Mouse (Mus musculus) liver, embryonic 16.5 days (tissue): Measurements from ENCODE around the gene Bpifb5. TPM values are rescaled to one million over a fixed set of nuclear protein-coding genes. Genes with fewer than 3 reads are reported as not detected.
"Not testable (repeated sequence)": the region's sequence is repeated elsewhere in the genome, so short reads cannot be mapped to it uniquely, and the experiment has no call there.

Experiments used
- ATAC-seq: fragments of 200-750 bp; cut with Nextera tagmentation; 2 replicates; pipeline ENCODE4 v1.8.0; 2017; ENCODE audit warnings: low read depth, mild to moderate bottlenecking, moderate number of reproducible peaks, moderate library complexity
- H3K27ac ChIP-seq: fragments of 300-500 bp; sonication (generic); 2 replicates; pipeline ENCODE4 v1.5.1; 2014; ENCODE audit warnings: mild to moderate bottlenecking, low read length
- H3K27me3 ChIP-seq: fragments of 300-500 bp; sonication (generic); 2 replicates; pipeline ENCODE4 v1.6.1; 2014; ENCODE audit warnings: low read depth, low read length, mixed read lengths; ENCODE audit not compliant: control insufficient read depth, insufficient read depth
- H3K36me3 ChIP-seq: fragments of 300-500 bp; sonication (generic); 2 replicates; pipeline ENCODE4 v1.6.1; 2014; ENCODE audit warnings: mild to moderate bottlenecking; ENCODE audit not compliant: control insufficient read depth, insufficient read depth
- H3K4me1 ChIP-seq: fragments of 300-500 bp; sonication (generic); 2 replicates; pipeline ENCODE4 v1.6.1; 2014; ENCODE audit warnings: low read depth, low read length, mixed read lengths; ENCODE audit not compliant: control insufficient read depth
- H3K4me2 ChIP-seq: fragments of 300-500 bp; sonication (generic); 2 replicates; pipeline ENCODE4 v1.6.1; 2014; ENCODE audit warnings: low read depth, low read length, mixed read lengths
- H3K4me3 ChIP-seq: fragments of 300-500 bp; sonication (generic); 2 replicates; pipeline ENCODE4 v1.5.1; 2014; ENCODE audit warnings: low read depth, mild to moderate bottlenecking, low read length
- H3K9ac ChIP-seq: fragments of 300-500 bp; sonication (generic); 2 replicates; pipeline ENCODE4 v1.6.1; 2014; ENCODE audit warnings: low read depth, low read length
- H3K9me3 ChIP-seq: fragments of 300-500 bp; sonication (generic); replicated peaks from 2 replicates; pipeline ENCODE4 v1.6.1; 2016; ENCODE audit warnings: low read length; ENCODE audit not compliant: control insufficient read depth
- WGBS: fragments of 180-500 bp; shearing (Covaris S2); extraction: QIAGEN DNeasy Blood & Tissue Kit; methylation state at CpG from one replicate; pipeline ENCODE4 v1.1.7; 2014; ENCODE audit not compliant: insufficient replicate concordance; 5-methylcytosine and 5-hydroxymethylcytosine counted together
- polyA plus RNA-seq: library from polyadenylated mRNA; unstranded; fragments of >200 nt; fragmentation: Nextera tagmentation; extraction: Ambion mirVana; gene quantifications from 2 replicates; pipeline ENCODE4 v1.2.1, GENCODE M21; 2015

Bpifb5 gene
- polyA plus RNA-seq, 1 experiment from 2014 or later, result not detected

DNA sequence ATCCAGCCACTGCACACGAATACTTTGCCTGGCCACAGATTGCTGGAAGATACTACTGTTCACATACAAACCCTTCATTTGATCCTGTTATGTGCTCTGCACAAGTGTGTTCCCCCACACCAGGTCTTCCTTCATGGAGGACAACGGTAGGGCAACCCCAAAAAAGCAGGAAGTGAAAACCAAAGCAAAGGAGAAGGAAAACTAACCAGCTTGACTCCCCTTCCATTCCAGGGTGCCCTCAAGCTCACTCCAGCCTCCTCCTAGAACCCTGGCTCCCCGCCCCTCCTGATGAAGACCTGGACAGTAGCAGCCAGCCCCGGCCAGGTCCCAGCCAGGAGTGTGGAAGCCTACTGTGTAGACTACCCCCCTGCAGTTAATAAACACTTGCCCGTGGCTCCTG is 3.6 kb upstream of the Bpifb5 start:
- 41% methylated on average over 5 of the region's 5 CpGs for WGBS
- H3K9me3 ChIP-seq, result no peaks in the 10 kb centered on the region

DNA sequence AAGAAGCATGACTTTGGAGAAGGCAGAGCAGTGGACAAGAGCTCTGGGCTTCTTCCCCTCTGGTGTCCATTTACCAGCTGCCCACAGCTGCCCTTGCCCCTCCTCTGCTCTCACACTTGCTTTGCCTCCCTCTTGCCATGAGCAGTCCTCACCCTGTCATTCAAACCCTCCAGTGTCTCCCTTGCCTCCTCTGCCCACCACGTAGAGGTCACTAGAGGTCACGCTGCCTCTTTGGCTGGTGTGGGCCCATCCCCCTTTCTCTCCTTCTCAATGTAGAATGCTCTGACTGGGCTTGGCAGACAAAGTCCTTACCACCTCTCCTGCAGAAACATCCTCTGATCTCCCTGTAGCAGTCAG is 353 bp downstream of the Bpifb5 start:
- no peak for ATAC-seq
- no peak overlapping the region for H3K4me3 ChIP-seq
- H3K4me1 ChIP-seq, result no peaks in the 10 kb centered on the region
- H3K27me3 ChIP-seq, result no peaks in the 10 kb centered on the region
- no peak overlapping the region for H3K27ac ChIP-seq
- no peaks in the 10 kb centered on the region for H3K9me3 ChIP-seq
- no peaks in the 10 kb centered on the region for H3K36me3 ChIP-seq
- no peak overlapping the region for H3K4me2 ChIP-seq
- no peak overlapping the region for H3K9ac ChIP-seq
- WGBS, result 44% methylated on average over 2 of the region's 2 CpGs

More for the DNA sequence above, 3.6 kb upstream of the Bpifb5 start:
- Histone ChIP-seq H3K27ac (no peak overlapping the region), H3K4me1 (no peaks in the 10 kb centered on the region), H3K9ac (no peak overlapping the region), H3K4me2 (no peak overlapping the region), H3K4me3 (no peak overlapping the region), H3K36me3 (no peaks in the 10 kb centered on the region), H3K27me3 (no peaks in the 10 kb centered on the region)
- ATAC-seq, result no peak

DNA sequence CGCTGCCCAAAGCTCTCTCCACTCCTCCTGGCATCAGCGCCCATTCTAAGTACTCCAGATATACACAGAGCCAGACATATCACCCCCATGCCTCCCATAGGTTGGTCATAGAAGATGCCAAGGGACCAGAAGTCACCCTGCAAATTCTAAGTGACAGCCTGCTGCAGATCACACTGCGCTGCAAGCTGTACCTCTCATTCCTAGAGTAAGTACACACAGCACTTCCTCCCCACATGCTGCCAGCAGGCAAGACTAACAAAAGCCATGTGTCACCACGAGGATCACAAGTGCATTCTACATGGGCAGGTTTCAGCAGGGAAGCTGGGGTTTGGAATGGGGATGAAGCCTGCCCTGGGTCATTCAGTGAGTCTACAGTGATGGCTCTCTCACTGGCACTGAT is 3.4 kb downstream of the Bpifb5 start:
- Histone ChIP-seq H3K9ac (no peak overlapping the region), H3K36me3 (no peaks in the 10 kb centered on the region), H3K9me3 (no peaks in the 10 kb centered on the region), H3K27me3 (no peaks in the 10 kb centered on the region), H3K4me3 (no peak overlapping the region), H3K27ac (no peak overlapping the region), H3K4me1 (no peaks in the 10 kb centered on the region), H3K4me2 (no peak overlapping the region)
- WGBS, result 50% methylated on average over 4 of the region's 4 CpGs
- ATAC-seq, result no peak

DNA sequence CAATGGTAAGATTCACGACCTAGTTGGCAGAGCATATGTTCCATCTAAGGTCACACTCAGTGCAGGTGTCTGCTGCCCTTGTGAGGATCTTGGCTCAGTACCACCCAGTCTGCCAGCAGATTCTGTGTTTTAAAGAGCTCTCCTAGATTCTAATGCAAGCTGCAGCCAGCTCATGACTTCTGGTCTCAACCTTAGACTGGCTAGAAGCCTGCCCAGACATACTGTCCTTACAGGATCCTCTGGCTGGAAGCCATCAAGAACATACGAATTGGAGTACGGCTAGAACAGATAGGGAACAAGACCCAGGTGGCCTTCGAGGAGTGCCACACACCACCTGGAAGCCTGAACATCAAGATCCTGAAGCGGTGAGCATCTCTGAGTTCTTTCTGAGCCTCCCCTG is 4.3 kb downstream of the Bpifb5 start:
- no peak for ATAC-seq
- Histone ChIP-seq H3K4me2 (no peak overlapping the region), H3K27ac (no peak overlapping the region), H3K9ac (no peak overlapping the region), H3K27me3 (no peaks in the 10 kb centered on the region), H3K36me3 (no peaks in the 10 kb centered on the region), H3K4me3 (no peak overlapping the region), H3K4me1 (no peaks in the 10 kb centered on the region), H3K9me3 (no peaks in the 10 kb centered on the region)
- 61% methylated on average over 5 of the region's 5 CpGs for WGBS

DNA sequence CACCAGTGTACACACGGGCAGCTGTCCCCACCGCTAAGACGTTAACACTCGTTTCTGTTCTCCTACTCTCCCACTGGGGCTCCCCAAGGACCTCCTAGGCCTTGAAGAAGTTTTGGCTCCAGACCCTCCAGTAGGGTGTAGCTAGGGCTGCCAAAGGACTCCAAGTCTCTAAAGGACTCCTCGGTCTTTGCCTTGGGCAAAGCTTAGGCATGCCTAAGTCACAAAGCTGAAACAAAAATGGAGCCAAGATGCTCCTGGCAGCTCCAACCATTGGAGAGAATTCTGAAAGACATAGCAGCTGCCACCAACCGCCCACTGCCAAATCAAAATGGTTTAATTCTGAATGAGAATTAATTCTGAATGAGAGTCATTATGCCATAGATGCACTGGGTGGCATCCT is 9.9 kb downstream of the Bpifb5 start:
- Histone ChIP-seq H3K4me1 (no peaks in the 10 kb centered on the region), H3K27ac (no peak overlapping the region), H3K4me2 (no peak overlapping the region), H3K9ac (no peak overlapping the region), H3K27me3 (no peaks in the 10 kb centered on the region), H3K9me3 (no peaks in the 10 kb centered on the region), H3K36me3 (no peaks in the 10 kb centered on the region), H3K4me3 (no peak overlapping the region)
- ATAC-seq, result no peak
- WGBS, result 79% methylated on average over 6 of the region's 6 CpGs

DNA sequence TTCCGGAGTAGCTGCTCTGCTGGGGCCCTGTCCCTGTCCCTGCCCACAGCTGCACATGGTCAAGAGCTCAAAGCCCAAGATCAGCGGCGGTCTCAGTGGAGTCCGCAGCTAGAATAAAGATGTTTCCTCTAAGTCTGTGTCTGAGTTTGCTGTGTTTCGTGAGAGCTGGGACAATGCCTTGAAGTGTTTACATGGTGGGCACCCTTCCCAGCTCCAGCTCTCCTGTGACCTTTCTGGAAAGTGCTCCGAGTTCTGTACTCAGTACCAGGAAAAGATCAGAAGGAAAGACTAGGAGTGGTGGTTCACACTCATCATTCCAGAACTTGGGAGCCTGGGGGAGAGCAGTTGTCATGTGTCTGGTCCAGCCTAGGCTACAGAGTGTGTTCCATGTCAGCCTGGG is 17.2 kb downstream of the Bpifb5 start:
- Histone ChIP-seq H3K9ac (no peak overlapping the region), H3K4me1 (no peaks in the 10 kb centered on the region), H3K27ac (no peak overlapping the region), H3K27me3 (no peaks in the 10 kb centered on the region), H3K4me3 (no peak overlapping the region), H3K4me2 (no peak overlapping the region), H3K9me3 (no peaks in the 10 kb centered on the region), H3K36me3 (no peaks in the 10 kb centered on the region)
- ATAC-seq, result no peak
- 70% methylated on average over 6 of the region's 6 CpGs for WGBS

DNA sequence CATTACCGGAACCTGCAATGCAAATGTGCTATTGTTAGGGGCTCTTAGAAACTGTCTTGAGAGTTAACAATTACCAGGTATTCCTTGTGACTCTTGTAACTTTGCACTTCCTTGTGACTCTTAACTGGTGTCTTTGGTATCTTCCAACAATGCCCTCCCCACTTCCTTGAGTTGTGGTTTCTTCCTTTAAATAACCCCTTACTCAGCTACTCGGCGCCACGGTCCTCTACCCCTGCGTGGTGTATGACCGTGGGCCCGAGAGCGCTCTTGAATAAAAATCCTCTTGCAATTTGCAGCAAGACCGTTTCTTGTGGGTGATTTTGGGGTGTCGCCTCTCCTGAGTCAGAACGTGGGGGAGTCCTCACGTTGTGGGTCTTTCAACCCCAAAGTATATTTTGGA is 19.2 kb downstream of the Bpifb5 start:
- not testable (repeated sequence) for ATAC-seq, H3K9ac ChIP-seq
- WGBS, result 78% methylated on average over 11 of the region's 12 CpGs

DNA sequence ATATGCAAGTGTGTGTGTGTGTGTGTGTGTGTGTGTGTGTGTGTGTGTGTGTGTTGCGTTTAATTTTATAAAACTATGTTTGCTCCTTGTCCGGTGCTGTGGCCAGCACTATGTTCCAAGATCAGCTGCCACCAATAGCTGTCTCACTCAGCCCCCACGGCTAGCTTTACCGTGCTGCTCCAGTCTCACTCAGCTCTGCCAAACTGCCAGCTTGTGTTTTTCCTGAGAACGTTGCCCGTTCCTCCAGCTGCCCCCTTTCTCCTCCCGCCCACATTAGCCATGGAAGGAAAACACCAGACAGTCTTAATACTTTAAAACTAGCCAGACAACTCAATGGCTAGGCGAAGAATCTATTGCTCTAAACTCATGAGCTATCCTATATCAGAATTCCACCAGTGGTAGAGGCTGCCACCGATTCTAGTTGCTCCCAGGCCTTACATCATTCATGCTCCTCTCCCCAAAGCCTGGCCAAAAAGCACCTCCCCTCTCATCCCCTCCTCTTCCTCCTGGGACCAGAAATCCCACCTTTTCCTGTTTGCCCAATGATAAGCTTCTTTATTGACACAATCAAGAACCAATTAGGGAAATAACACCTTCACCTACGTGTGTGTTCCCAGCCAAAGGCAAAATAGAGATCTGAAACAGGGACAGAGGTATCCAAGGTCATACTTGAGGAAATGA is 20.0 kb downstream of the Bpifb5 start:
- Histone ChIP-seq H3K36me3 (no peaks in the 10 kb centered on the region), H3K27me3 (no peaks in the 10 kb centered on the region), H3K4me3 (no peak overlapping the region), H3K4me2 (no peak overlapping the region), H3K9me3 (no peaks in the 10 kb centered on the region), H3K4me1 (no peaks in the 10 kb centered on the region), H3K9ac (no peak overlapping the region), H3K27ac (no peak overlapping the region)
- ATAC-seq, result no peak
- WGBS, result 69% methylated on average over 10 of the region's 10 CpGs

More for the DNA sequence above, 19.2 kb downstream of the Bpifb5 start:
- H3K4me3 ChIP-seq, H3K36me3 ChIP-seq, H3K4me2 ChIP-seq, H3K9me3 ChIP-seq, H3K27me3 ChIP-seq, H3K4me1 ChIP-seq, H3K27ac ChIP-seq: not testable (repeated sequence)

DNA sequence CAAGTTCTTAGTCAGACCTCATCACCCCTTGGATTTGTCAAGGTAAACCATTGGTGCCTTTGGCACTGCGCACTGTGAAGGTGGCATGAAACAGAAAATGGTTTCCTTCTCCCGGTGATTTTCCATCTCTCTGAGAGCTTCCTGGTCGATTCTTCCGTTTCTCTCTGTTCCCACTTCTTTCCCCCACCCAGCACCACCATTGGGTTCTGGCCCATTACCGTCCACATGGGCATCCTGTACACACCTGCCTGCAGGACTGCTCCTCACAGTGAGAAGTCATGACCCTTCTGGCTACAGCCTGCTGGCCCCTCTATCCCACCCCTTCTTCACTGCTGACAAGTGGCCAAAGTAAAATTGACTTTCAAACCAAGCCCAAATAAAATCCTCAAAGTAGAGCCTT is 21.8 kb downstream of the Bpifb5 start:
- no peaks in the 10 kb centered on the region for H3K9me3 ChIP-seq
- no peaks in the 10 kb centered on the region for H3K4me1 ChIP-seq
- no peaks in the 10 kb centered on the region for H3K36me3 ChIP-seq
- H3K9ac ChIP-seq, result no peak overlapping the region
- H3K27ac ChIP-seq, result no peak overlapping the region
- no peak overlapping the region for H3K4me2 ChIP-seq
- no peak overlapping the region for H3K4me3 ChIP-seq
- ATAC-seq, result no peak
- no peaks in the 10 kb centered on the region for H3K27me3 ChIP-seq
- whole genome bisulfite sequencing, result 67% methylated on average over 5 of the region's 5 CpGs
